Mouse (Mus musculus) adrenal gland (tissue): ENCODE data around the gene Zfp286.
"Not testable (repeated sequence)": the region's sequence is repeated elsewhere in the genome, so short reads cannot be mapped to it uniquely, and the experiment has no call there.

Source experiments
- intact Hi-C: fragments of 180-260 bp; cut with DNase I; formaldehyde crosslinking; loops from one replicate; pipeline ENCODE4 v1.15.1; 2025

Gene Zfp286

GRCm38 (mm10) chr11:62804119-62804518, 14.9 kb upstream of the Zfp286 start:
- intact Hi-C loops: no loop called here

GRCm38 (mm10) chr11:62789617-62789936, 315 bp upstream of the Zfp286 start:
- intact Hi-C loops: no loop called here

GRCm38 (mm10) chr11:62776510-62776909, 12.8 kb downstream of the Zfp286 start:
- intact Hi-C loops: no loop called here

GRCm38 (mm10) chr11:62760755-62761457, 28.4 kb downstream of the Zfp286 start:
- intact Hi-C loops: no loop called here

GRCm38 (mm10) chr11:62758491-62758890, 30.8 kb downstream of the Zfp286 start:
- intact Hi-C loops: loop anchor here (10.0 kb wide), 1 partner anchor 416 kb away; no protein-coding TSS in a partner anchor

- intact Hi-C loops: loop anchor here (1.0 to 10.0 kb wide), 2 partner anchors 93 to 417 kb away; no protein-coding TSS in a partner anchor
Measured at GRCm38 (mm10) chr11:62757906-62758305, 31.4 kb downstream of the Zfp286 start.

GRCm38 (mm10) chr11:62757143-62757507, 32.1 kb downstream of the Zfp286 start:
- intact Hi-C loops: loop anchor here (1.0 to 10.0 kb wide), 2 partner anchors 94 to 418 kb away; no protein-coding TSS in a partner anchor

- intact Hi-C loops: loop anchor here (1.0 to 10.0 kb wide), 2 partner anchors 95 to 418 kb away; no protein-coding TSS in a partner anchor
Measured at GRCm38 (mm10) chr11:62756456-62757142, 32.7 kb downstream of the Zfp286 start.

- intact Hi-C loops: loop anchor here (10.0 kb wide), 1 partner anchor 422 kb away; no protein-coding TSS in a partner anchor
Measured at GRCm38 (mm10) chr11:62752780-62753179, 36.5 kb downstream of the Zfp286 start, which contains the start of gene Gm10428. Gene Gm10428, plus strand, starts transcription at chr11:62753100.

GRCm38 (mm10) chr11:62752191-62752590, 37.1 kb downstream of the Zfp286 start:
- intact Hi-C loops: loop anchor here (10.0 kb wide), 1 partner anchor 423 kb away; no protein-coding TSS in a partner anchor

- intact Hi-C loops: not testable (repeated sequence)
Measured at GRCm38 (mm10) chr11:62749445-62749844, 39.8 kb downstream of the Zfp286 start.

GRCm38 (mm10) chr11:62748062-62748461, 41.2 kb downstream of the Zfp286 start:
- intact Hi-C loops: no loop called here

- intact Hi-C loops: no loop called here
Measured at GRCm38 (mm10) chr11:62747227-62747626, 42.0 kb downstream of the Zfp286 start.

- intact Hi-C loops: no loop called here
Measured at GRCm38 (mm10) chr11:62746001-62746533, 43.2 kb downstream of the Zfp286 start.

- intact Hi-C loops: no loop called here
Measured at GRCm38 (mm10) chr11:62744103-62744502, 45.2 kb downstream of the Zfp286 start.

GRCm38 (mm10) chr11:62742261-62742957, 46.9 kb downstream of the Zfp286 start:
- intact Hi-C loops: no loop called here

- intact Hi-C loops: no loop called here
Measured at GRCm38 (mm10) chr11:62741186-62741585, 48.1 kb downstream of the Zfp286 start.

GRCm38 (mm10) chr11:62732665-62733064, 56.6 kb downstream of the Zfp286 start:
- intact Hi-C loops: no loop called here

- intact Hi-C loops: no loop called here
Measured at GRCm38 (mm10) chr11:62732022-62732387, 57.3 kb downstream of the Zfp286 start.

- intact Hi-C loops: no loop called here
Measured at GRCm38 (mm10) chr11:62731311-62732021, 57.8 kb downstream of the Zfp286 start, which contains the start of gene Zfp287. Gene Zfp287, minus strand, starts transcription at chr11:62731905.

GRCm38 (mm10) chr11:62728276-62728675, 61.0 kb downstream of the Zfp286 start:
- intact Hi-C loops: no loop called here
